8 mouse cellular contexts compared by ENCODE assay signal in genomic region chr11:50431134-50432068, GRCm38 (mm10). TPM values are rescaled to one million over a fixed set of nuclear protein-coding genes. Genes with fewer than 3 reads are reported as not detected.
A peak's percentile ranks its signal among the peaks of the same experiment; 100 is the strongest.
DNase-seq lines count a peak whose midpoint lies in the region; ATAC-seq and TF ChIP-seq lines count a peak whose summit lies in the region.

No protein-coding gene starts in this region.

- peak overlapping the region; percentile 68 to 88 for H3K4me3 ChIP-seq in MEL (ENCODE audit: control insufficient read depth in 1 of 2, insufficient read depth in 1 of 2, low read depth in 2 of 2, low read length in 2 of 2)
- H3K4me3 ChIP-seq in embryonic facial prominence, embryonic 15.5 days (replicated peaks): peak overlapping the region; percentile 72
- peak overlapping the region; percentile 72 for H3K4me3 ChIP-seq in hindbrain, embryonic 12.5 days
- peak overlapping the region; percentile 85 for H3K4me3 ChIP-seq in lung, embryonic 16.5 days (ENCODE audit: low read length)

- peak; percentile 22 to 68; a peak in 2 of 4 replicates for TF ChIP-seq EP300 in MEL (IDR thresholded peaks at IDR 0.05; ENCODE audit: low read depth in 1 of 2, low read length in 2 of 2)

- no peaks in the 10 kb centered on the region for H3K9me3 ChIP-seq in MEL (replicated peaks; ENCODE audit: insufficient read depth, low read length)
- no peaks in the 10 kb centered on the region for H3K9me3 ChIP-seq in embryonic facial prominence, embryonic 15.5 days (replicated peaks)
- no peaks in the 10 kb centered on the region for H3K9me3 ChIP-seq in hindbrain, embryonic 12.5 days (replicated peaks)
- H3K9me3 ChIP-seq in lung, embryonic 16.5 days (ENCODE audit: control insufficient read depth, low read length): no peaks in the 10 kb centered on the region

- peak; percentile 32 to 68 for TF ChIP-seq POLR2A in MEL (IDR thresholded peaks at IDR 0.05; ENCODE audit: control insufficient read depth in 1 of 2, insufficient read depth in 1 of 2, low read depth in 1 of 2, low read length in 2 of 2, poor library complexity in 1 of 2)

- no peaks in the 10 kb centered on the region for H3K27me3 ChIP-seq in MEL (ENCODE audit: control insufficient read depth in 1 of 2, insufficient read depth in 2 of 2, low read length in 2 of 2)
- H3K27me3 ChIP-seq in embryonic facial prominence, embryonic 15.5 days: no peaks in the 10 kb centered on the region
- H3K27me3 ChIP-seq in hindbrain, embryonic 12.5 days: no peaks in the 10 kb centered on the region
- H3K27me3 ChIP-seq in lung, embryonic 16.5 days (ENCODE audit: control insufficient read depth, insufficient read depth, low read depth, low read length): no peaks in the 10 kb centered on the region

- H3K79me2 ChIP-seq in MEL (ENCODE audit: control insufficient read depth, insufficient read depth, low read length, poor library complexity): peaks cover 7% of the 10 kb centered on the region; the same call in 1 of the 2 replicates

- WGBS in embryonic facial prominence, embryonic 15.5 days: 27% methylated on average over 32 of the region's 32 CpGs
- whole genome bisulfite sequencing in hindbrain, embryonic 12.5 days: 28% methylated on average over 27 of the region's 32 CpGs
- WGBS in lung, embryonic 16.5 days: 22% methylated on average over 32 of the region's 32 CpGs

- H3K36me3 ChIP-seq in MEL (ENCODE audit: control insufficient read depth in 1 of 2, insufficient read depth in 2 of 2, low read length in 2 of 2): peaks cover 0 to 11% of the 10 kb centered on the region in 2 experiments; a peak in 2 of 4 replicates
- H3K36me3 ChIP-seq in embryonic facial prominence, embryonic 15.5 days: no peaks in the 10 kb centered on the region
- H3K36me3 ChIP-seq in hindbrain, embryonic 12.5 days: no peaks in the 10 kb centered on the region
- no peaks in the 10 kb centered on the region for H3K36me3 ChIP-seq in lung, embryonic 16.5 days (ENCODE audit: control insufficient read depth, insufficient read depth, low read length)

- ATAC-seq in embryonic facial prominence, embryonic 15.5 days (ENCODE audit: insufficient number of reproducible peaks, low FRiP score, low TSS enrichment, low read depth): no peak
- peak; percentile 29 for ATAC-seq in hindbrain, embryonic 12.5 days (ENCODE audit: low FRiP score)
- ATAC-seq in lung, embryonic 16.5 days (ENCODE audit: low read depth): peak; percentile 28

- peak; percentile 55 to 83 for DNase-seq in adrenal gland, adult (ENCODE audit: inconsistent age in 2 of 2, low spot score in 1 of 2)
- DNase-seq in adrenal gland, adult 8-10 months: no peak
- peak; percentile 89 for DNase-seq in MEL (ENCODE audit: low read depth, low spot score)
- peak; percentile 32 to 39 for DNase-seq in spleen, postnatal 10 days (ENCODE audit: low spot score in 2 of 2)
- no peak for DNase-seq in left cerebral cortex, postnatal 14 days (ENCODE audit: low spot score in 2 of 2)

- H3K4me2 ChIP-seq in embryonic facial prominence, embryonic 15.5 days (replicated peaks): peak overlapping the region; percentile 63
- peak overlapping the region; percentile 62 for H3K4me2 ChIP-seq in hindbrain, embryonic 12.5 days (replicated peaks)
- H3K4me2 ChIP-seq in lung, embryonic 16.5 days (ENCODE audit: low read depth, low read length): peak overlapping the region; percentile 84

- peak overlapping the region; percentile 94 for H3K27ac ChIP-seq in MEL (ENCODE audit: control insufficient read depth, low read depth, low read length)
- peak overlapping the region; percentile 95 for H3K27ac ChIP-seq in embryonic facial prominence, embryonic 15.5 days (replicated peaks)
- peak overlapping the region; percentile 94 for H3K27ac ChIP-seq in hindbrain, embryonic 12.5 days
- H3K27ac ChIP-seq in lung, embryonic 16.5 days (ENCODE audit: low read length): peak overlapping the region; percentile 94

- no peak for TF ChIP-seq RAD21 in MEL (IDR thresholded peaks at IDR 0.05; ENCODE audit: low read depth, low read length)

- 0 out of 6 replicates have a peak, but pooled peaks of 1 of the 3 experiments have one; percentile 1 for TF ChIP-seq CTCF in MEL (IDR thresholded peaks at IDR 0.05 in 2 of 3, conservative IDR thresholded peaks at IDR 0.05 in 1 of 3; ENCODE audit: control insufficient read depth in 1 of 3, insufficient read depth in 1 of 3, low read depth in 2 of 3, low read length in 3 of 3, poor library complexity in 1 of 3, severe bottlenecking in 1 of 3)

- intact Hi-C loops in left cerebral cortex, postnatal 14 days (cut with DNase I): no loop called here

- H3K9ac ChIP-seq in MEL (ENCODE audit: control insufficient read depth, low read depth, low read length, poor library complexity, severe bottlenecking): peak overlapping the region; percentile 94
- H3K9ac ChIP-seq in embryonic facial prominence, embryonic 15.5 days: peak overlapping the region; percentile 72
- H3K9ac ChIP-seq in hindbrain, embryonic 12.5 days: peak overlapping the region; percentile 79
- H3K9ac ChIP-seq in lung, embryonic 16.5 days (ENCODE audit: low read length): peak overlapping the region; percentile 94

- peaks cover 7 to 10% of the 10 kb centered on the region in 2 experiments for H3K4me1 ChIP-seq in MEL (ENCODE audit: control insufficient read depth in 1 of 2, insufficient read depth in 2 of 2, low read length in 2 of 2)
- peaks cover 7% of the 10 kb centered on the region for H3K4me1 ChIP-seq in embryonic facial prominence, embryonic 15.5 days
- H3K4me1 ChIP-seq in hindbrain, embryonic 12.5 days: peaks cover 10% of the 10 kb centered on the region
- peaks cover 12% of the 10 kb centered on the region; the same call in 1 of the 2 replicates for H3K4me1 ChIP-seq in lung, embryonic 16.5 days (replicated peaks; ENCODE audit: control insufficient read depth, insufficient read depth, low read length)

TF ChIP-seq in MEL, 35 proteins besides CTCF, POLR2A, EP300 and RAD21 (continues in another document):
- TF ChIP-seq USF1 (IDR thresholded peaks at IDR 0.05; ENCODE audit: low read depth, low read length): 0 out of 2 replicates have a peak, but pooled peaks have one; percentile 4
- peak; percentile 61; the same call in 1 of the 2 replicates for TF ChIP-seq CHD2 (IDR thresholded peaks at IDR 0.05; ENCODE audit: low read length)
- no peak; the same call in 1 of the 2 replicates for TF ChIP-seq KAT2A (conservative IDR thresholded peaks at IDR 0.05; ENCODE audit: low read depth, low read length)
- no peak for TF ChIP-seq USF2 (IDR thresholded peaks at IDR 0.05; ENCODE audit: borderline replicate concordance in 1 of 2, insufficient read depth in 1 of 2, low read depth in 1 of 2, low read length in 2 of 2)
- TF ChIP-seq TAL1 (IDR thresholded peaks at IDR 0.05; ENCODE audit: low read length): no peak
- TF ChIP-seq SMC3 (IDR thresholded peaks at IDR 0.05; ENCODE audit: low read depth, low read length): no peak
- peak; percentile 81 for TF ChIP-seq TBP (IDR thresholded peaks at IDR 0.05; ENCODE audit: low read depth, low read length)
- peak; percentile 80 for TF ChIP-seq MYC (IDR thresholded peaks at IDR 0.05; ENCODE audit: low read depth, low read length)
- peak; percentile 66 for TF ChIP-seq TCF12 (IDR thresholded peaks at IDR 0.05; ENCODE audit: low read depth, low read length)
- TF ChIP-seq MXI1 (IDR thresholded peaks at IDR 0.05; ENCODE audit: low read depth, low read length): peak; percentile 76
- no peak for TF ChIP-seq MAFK (IDR thresholded peaks at IDR 0.05; ENCODE audit: borderline replicate concordance, low read depth, low read length)
- TF ChIP-seq ZMIZ1 (IDR thresholded peaks at IDR 0.05; ENCODE audit: low read depth, low read length): peak; percentile 68; the same call in 1 of the 2 replicates
- peak; percentile 65 for TF ChIP-seq SIN3A (IDR thresholded peaks at IDR 0.05; ENCODE audit: low read length)
- no peak for TF ChIP-seq POLR2AphosphoS5 (IDR thresholded peaks at IDR 0.05; ENCODE audit: borderline replicate concordance, low read depth, low read length)
- no peak for TF ChIP-seq JUND (IDR thresholded peaks at IDR 0.05; ENCODE audit: low read depth, low read length)
- no peak for TF ChIP-seq ZKSCAN1 (IDR thresholded peaks at IDR 0.05; ENCODE audit: low read depth, low read length)
- no peak for TF ChIP-seq E2F4 (IDR thresholded peaks at IDR 0.05; ENCODE audit: borderline replicate concordance, low read depth, low read length)
- TF ChIP-seq HCFC1 (IDR thresholded peaks at IDR 0.05; ENCODE audit: low read depth, low read length): no peak; the same call in none of the 2 replicates
- TF ChIP-seq BHLHE40 (IDR thresholded peaks at IDR 0.05; ENCODE audit: borderline replicate concordance, low read depth, low read length): peak; percentile 96; the same call in 1 of the 2 replicates
- TF ChIP-seq ZC3H11A (IDR thresholded peaks at IDR 0.05; ENCODE audit: low read depth, low read length): no peak
- peak; percentile 66 for TF ChIP-seq NELFE (IDR thresholded peaks at IDR 0.05; ENCODE audit: low read depth, low read length)
- peak; percentile 50; the same call in 1 of the 2 replicates for TF ChIP-seq ZNF384 (IDR thresholded peaks at IDR 0.05; ENCODE audit: low read depth, low read length)
- TF ChIP-seq UBTF (IDR thresholded peaks at IDR 0.05; ENCODE audit: borderline replicate concordance, insufficient read depth, low read depth, low read length): 0 out of 2 replicates have a peak, but pooled peaks have one; percentile 26

RNA-seq across cellular contexts. Expression of gene Rufy1, which starts 0.5 kb away (rescaled TPM):
- 10 to 100 TPM; 41.9 to 56.9 (median 49.4) TPM for total RNA-seq in adrenal gland, adult 8-10 months (2022)
- total RNA-seq in MEL (2012; rRNA removed): 13.8 and 18.4 TPM in 2 replicates
- 10 to 100 TPM in 1 of 2 experiments, not detected in 1; 17.8 TPM for polyA plus RNA-seq in MEL (2012; ENCODE audit: insufficient read depth in 1 of 2, insufficient read length in 2 of 2, low read depth in 1 of 2, low replicate concordance in 2 of 2, missing spikeins in 1 of 2)
- polyA plus RNA-seq in embryonic facial prominence, embryonic 15.5 days (2015; fragmentation: Nextera tagmentation; extraction: Ambion mirVana): 27.0 and 28.3 TPM in 2 replicates
- polyA plus RNA-seq in hindbrain, embryonic 12.5 days (2016; fragmentation: Nextera tagmentation; extraction: Ambion mirVana): 25.8 and 26.7 TPM in 2 replicates
- polyA plus RNA-seq in lung, embryonic 16.5 days (2015; fragmentation: Nextera tagmentation; extraction: Ambion mirVana): 23.6 and 26.6 TPM in 2 replicates
- total RNA-seq in left cerebral cortex, postnatal 14 days (2021): 10 to 100 TPM; 25.5 to 25.8 TPM

RNA-seq across cellular contexts. Expression of gene Hnrnph1, which starts 54.6 kb away (rescaled TPM):
- 100 to 1,000 TPM; 165 to 402 (median 286) TPM for total RNA-seq in adrenal gland, adult 8-10 months (2022)
- 227 and 232 TPM in 2 replicates for total RNA-seq in MEL (2012; rRNA removed)
- 100 to 1,000 TPM; 425 to 552 TPM for polyA plus RNA-seq in MEL (2012; ENCODE audit: insufficient read depth in 1 of 2, insufficient read length in 2 of 2, low read depth in 1 of 2, low replicate concordance in 2 of 2, missing spikeins in 1 of 2)
- 400 and 410 TPM in 2 replicates for polyA plus RNA-seq in embryonic facial prominence, embryonic 15.5 days (2015; fragmentation: Nextera tagmentation; extraction: Ambion mirVana)
- 623 and 641 TPM in 2 replicates for polyA plus RNA-seq in hindbrain, embryonic 12.5 days (2016; fragmentation: Nextera tagmentation; extraction: Ambion mirVana)
- polyA plus RNA-seq in lung, embryonic 16.5 days (2015; fragmentation: Nextera tagmentation; extraction: Ambion mirVana): 474 and 483 TPM in 2 replicates
- total RNA-seq in left cerebral cortex, postnatal 14 days (2021): 100 to 1,000 TPM; 201 to 225 TPM

Comparison
In these comparisons a context has a peak if more than half of its experiments do, and no peak if none do; other contexts are left out.
1. DNase-seq: peak in adrenal gland, adult (2 of 2), MEL (single experiment) and spleen, postnatal 10 days (2 of 2); none in adrenal gland, adult 8-10 months (single experiment) and left cerebral cortex, postnatal 14 days (0 of 2).
2. Peak in every context shown above with its lines, with median percentiles within 50 percentile points of each other: H3K27ac ChIP-seq, H3K4me3 ChIP-seq, H3K9ac ChIP-seq and H3K4me2 ChIP-seq.